12 mouse cellular contexts compared by ENCODE assay signal in genomic region chr9:72758705-72759131, GRCm38 (mm10). TPM values are rescaled to one million over a fixed set of nuclear protein-coding genes. Genes with fewer than 3 reads are reported as not detected.
DNase-seq lines count a peak whose midpoint lies in the region; ATAC-seq and TF ChIP-seq lines count a peak whose summit lies in the region.
"Had no signal": no experiment of that assay in that cellular context is flagged by ENCODE, and none has a peak within 500 bp of the region (broad histone marks: within the 10 kb centered on the region; RNA-seq: fewer than 3 reads in every experiment).

No protein-coding gene starts in this region.

- H3K27ac ChIP-seq in forebrain, postnatal 0 days (ENCODE audit: low read depth, low read length) = peak overlapping the region; percentile 9; the same call in 1 of the 2 replicates
- no peak overlapping the region for H3K27ac ChIP-seq in forebrain, embryonic 12.5 days
- no peak overlapping the region for H3K27ac ChIP-seq in midbrain, postnatal 0 days (ENCODE audit: low read depth, low read length)

- ATAC-seq in forebrain, postnatal 0 days = peak; percentile 62
- ATAC-seq in forebrain, embryonic 12.5 days (ENCODE audit: low FRiP score) = no peak
- ATAC-seq in midbrain, postnatal 0 days (ENCODE audit: low FRiP score) = no peak
- ATAC-seq: forebrain, embryonic 14.5 days; intestine, embryonic 16.5 days had no signal

- H3K4me1 ChIP-seq in forebrain, postnatal 0 days (ENCODE audit: insufficient read depth) = 0 out of 2 replicates have a peak, but pooled peaks cover 4% of the 10 kb centered on the region
- peaks cover 15% of the 10 kb centered on the region for H3K4me1 ChIP-seq in forebrain, embryonic 12.5 days
- no peaks in the 10 kb centered on the region for H3K4me1 ChIP-seq in midbrain, postnatal 0 days (ENCODE audit: insufficient read depth, low read length)

- H3K4me2 ChIP-seq in forebrain, postnatal 0 days (ENCODE audit: low read depth) = no peak overlapping the region
- no peak overlapping the region for H3K4me2 ChIP-seq in forebrain, embryonic 12.5 days
- no peak overlapping the region for H3K4me2 ChIP-seq in midbrain, postnatal 0 days (ENCODE audit: low read depth, low read length, poor library complexity, severe bottlenecking)

- DNase-seq in forebrain, postnatal 0 days = peak; percentile 45
- DNase-seq in left cerebral cortex, adult 11 months (ENCODE audit: low spot score) = peak; percentile 33
- no peak for DNase-seq in left cerebral cortex, postnatal 4 days
- peak; percentile 17 to 22 for DNase-seq in layer of hippocampus, postnatal 10 days (ENCODE audit: low spot score in 2 of 2)
- peak; percentile 50 to 64 for DNase-seq in right cerebral cortex, postnatal 10 days (ENCODE audit: low spot score in 2 of 2)
- DNase-seq in midbrain, postnatal 0 days (ENCODE audit: low spot score) = no peak
- no peak for DNase-seq in gastrocnemius, adult 18-20 months (ENCODE audit: low spot score)
- DNase-seq: liver; lung, postnatal 14 days had no signal

- H3K36me3 ChIP-seq in forebrain, postnatal 0 days (ENCODE audit: insufficient read depth) = no peaks in the 10 kb centered on the region
- no peaks in the 10 kb centered on the region for H3K36me3 ChIP-seq in forebrain, embryonic 12.5 days (replicated peaks)
- no peaks in the 10 kb centered on the region for H3K36me3 ChIP-seq in midbrain, postnatal 0 days (ENCODE audit: insufficient read depth, low read length)

- no peaks in the 10 kb centered on the region; the same call in 1 of the 2 replicates for H3K27me3 ChIP-seq in forebrain, postnatal 0 days (ENCODE audit: insufficient read depth, low read length)
- H3K27me3 ChIP-seq in forebrain, embryonic 12.5 days = no peaks in the 10 kb centered on the region
- no peaks in the 10 kb centered on the region for H3K27me3 ChIP-seq in midbrain, postnatal 0 days (ENCODE audit: insufficient read depth, low read length)

- H3K9me3 ChIP-seq in forebrain, postnatal 0 days (ENCODE audit: low read length) = no peaks in the 10 kb centered on the region
- H3K9me3 ChIP-seq in forebrain, embryonic 12.5 days = no peaks in the 10 kb centered on the region
- no peaks in the 10 kb centered on the region for H3K9me3 ChIP-seq in midbrain, postnatal 0 days (ENCODE audit: low read length)

- intact Hi-C loops in left cerebral cortex, postnatal 4 days (cut with DNase I) = no loop called here

- TF ChIP-seq CTCF in forebrain, postnatal 0 days (IDR thresholded peaks at IDR 0.05; ENCODE audit: low read depth) = no peak
- no peak for TF ChIP-seq CTCF in midbrain, postnatal 0 days (IDR thresholded peaks at IDR 0.05)

- H3K9ac ChIP-seq in forebrain, postnatal 0 days = no peak overlapping the region
- H3K9ac ChIP-seq in forebrain, embryonic 12.5 days = no peak overlapping the region
- H3K9ac ChIP-seq in midbrain, postnatal 0 days (replicated peaks; ENCODE audit: low read length, poor library complexity, severe bottlenecking) = no peak overlapping the region

- no peak overlapping the region for H3K4me3 ChIP-seq in forebrain, postnatal 0 days (ENCODE audit: low read depth, low read length)
- H3K4me3 ChIP-seq in forebrain, embryonic 12.5 days (replicated peaks) = no peak overlapping the region
- no peak overlapping the region for H3K4me3 ChIP-seq in midbrain, postnatal 0 days (ENCODE audit: low read depth, low read length)

- WGBS in forebrain, postnatal 0 days = 60% methylated on average over 8 of the region's 8 CpGs
- WGBS in forebrain, embryonic 12.5 days = 74% methylated on average over 8 of the region's 8 CpGs
- 67% methylated on average over 8 of the region's 8 CpGs for WGBS in midbrain, postnatal 0 days

RNA-seq across cellular contexts. Expression of gene Prtg, which starts 48.0 kb away (rescaled TPM):
- 0.62 and 0.76 TPM in 2 replicates for total RNA-seq in forebrain, postnatal 0 days (2014; rRNA removed)
- 0.11 and 0.18 TPM in 2 replicates for polyA plus RNA-seq in forebrain, postnatal 0 days (2015; fragmentation: Nextera tagmentation; extraction: Ambion mirVana)
- 1.7 and 2.7 TPM in 2 replicates for polyA plus RNA-seq in forebrain, embryonic 12.5 days (2016; fragmentation: Nextera tagmentation; extraction: Ambion mirVana)
- under 1 TPM; 0.48 to 0.52 TPM for total RNA-seq in left cerebral cortex, postnatal 4 days (2021)
- total RNA-seq in layer of hippocampus, postnatal 10 days (2021) = under 1 TPM; 0.56 to 0.80 TPM
- 0.66 and 0.93 TPM in 2 replicates for total RNA-seq in midbrain, postnatal 0 days (2014; rRNA removed)
- 0.25 and 0.32 TPM in 2 replicates for polyA plus RNA-seq in midbrain, postnatal 0 days (2015; fragmentation: Nextera tagmentation; extraction: Ambion mirVana)
- under 1 TPM; 0.02 to 0.07 TPM for total RNA-seq in gastrocnemius, adult 18-20 months (2021)

Comparison
In these comparisons a context has a peak if more than half of its experiments do, and no peak if none do; other contexts are left out.
1. DNase-seq: peak in forebrain, postnatal 0 days (single experiment), left cerebral cortex, adult 11 months (single experiment), layer of hippocampus, postnatal 10 days (2 of 2) and right cerebral cortex, postnatal 10 days (2 of 2); none in left cerebral cortex, postnatal 4 days (single experiment), midbrain, postnatal 0 days (single experiment) and gastrocnemius, adult 18-20 months (single experiment).